Mouse (Mus musculus) G1E (cell line): ENCODE results near the gene Fus. TPM values are rescaled to one million over a fixed set of nuclear protein-coding genes. Genes with fewer than 3 reads are reported as not detected.

Experiments used
- ATAC-seq: 2 replicates; pipeline ENCODE4 v1.8.0; 2016; ENCODE audit warnings: mild to moderate bottlenecking; ENCODE audit not compliant: insufficient number of reproducible peaks, poor library complexity, low FRiP score, severe bottlenecking; ENCODE audit errors: extremely low read depth
- DNase-seq: peaks from one replicate; pipeline ENCODE4 v3.0.0; 2012; ENCODE audit warnings: low spot score
- H3K27me3 ChIP-seq: 2 replicates; pipeline ENCODE4 v1.6.1; 2012; ENCODE audit warnings: mild to moderate bottlenecking, low read length, inconsistent platforms; ENCODE audit not compliant: insufficient read depth
- H3K36me3 ChIP-seq: replicated peaks from 2 replicates; pipeline ENCODE3; 2012; ENCODE audit warnings: mild to moderate bottlenecking, inconsistent platforms
- H3K4me1 ChIP-seq: 2 replicates; pipeline ENCODE4 v1.6.1; 2012; ENCODE audit warnings: low read depth, low read length, inconsistent platforms, mixed read lengths; ENCODE audit not compliant: insufficient read depth
- H3K4me3 ChIP-seq: 2 replicates; pipeline ENCODE4 v1.5.1; 2012; ENCODE audit warnings: low read depth, mild to moderate bottlenecking, inconsistent platforms, low read length, moderate library complexity, mixed read lengths
- H3K9me3 ChIP-seq: replicated peaks from 2 replicates; pipeline ENCODE4 v1.6.1; 2012; ENCODE audit warnings: inconsistent platforms
- CTCF ChIP-seq: IDR thresholded peaks from 2 replicates; pipeline ENCODE4 v1.5.1; 2012; ENCODE audit warnings: low read depth, low read length, inconsistent platforms, mixed read lengths
- GATA1 ChIP-seq: IDR thresholded peaks from 2 replicates; pipeline ENCODE4 v1.6.1; 2012; ENCODE audit warnings: borderline replicate concordance, low read length, inconsistent platforms, mixed read lengths
- GATA2 ChIP-seq: IDR thresholded peaks from 2 replicates; pipeline ENCODE4 v1.6.1; 2012; ENCODE audit warnings: low read depth, low read length, inconsistent platforms, borderline replicate concordance
- POLR2AphosphoS5 ChIP-seq: IDR thresholded peaks from 2 replicates; pipeline ENCODE4 v1.6.1; 2012; ENCODE audit warnings: low read depth, low read length, inconsistent platforms; ENCODE audit not compliant: insufficient replicate concordance
- TAL1 ChIP-seq: conservative IDR thresholded peaks from 2 replicates; pipeline ENCODE4 v1.6.1; 2012; ENCODE audit warnings: low read depth, low read length, inconsistent platforms, mixed read lengths
- polyA plus RNA-seq: library from polyadenylated mRNA; stranded (reverse); fragments of >175 nt; gene quantifications from 2 replicates; pipeline ENCODE4 v1.2.3, GENCODE M21; 2012
- total RNA-seq, 2 experiments: library from RNA; stranded (forward) in 1 of 2; stranded (reverse) in 1 of 2; fragments of 200-1000 nt in 1 of 2; fragments of >200 nt in 1 of 2; fragmentation: Nextera tagmentation in 1 of 2; gene quantifications; 2 replicates each; pipeline ENCODE4 v1.2.3; 2014 to 2017

Gene Fus
- total and polyA plus RNA-seq, 3 experiments, result 45.5 to 604 (median 211) TPM

DNA sequence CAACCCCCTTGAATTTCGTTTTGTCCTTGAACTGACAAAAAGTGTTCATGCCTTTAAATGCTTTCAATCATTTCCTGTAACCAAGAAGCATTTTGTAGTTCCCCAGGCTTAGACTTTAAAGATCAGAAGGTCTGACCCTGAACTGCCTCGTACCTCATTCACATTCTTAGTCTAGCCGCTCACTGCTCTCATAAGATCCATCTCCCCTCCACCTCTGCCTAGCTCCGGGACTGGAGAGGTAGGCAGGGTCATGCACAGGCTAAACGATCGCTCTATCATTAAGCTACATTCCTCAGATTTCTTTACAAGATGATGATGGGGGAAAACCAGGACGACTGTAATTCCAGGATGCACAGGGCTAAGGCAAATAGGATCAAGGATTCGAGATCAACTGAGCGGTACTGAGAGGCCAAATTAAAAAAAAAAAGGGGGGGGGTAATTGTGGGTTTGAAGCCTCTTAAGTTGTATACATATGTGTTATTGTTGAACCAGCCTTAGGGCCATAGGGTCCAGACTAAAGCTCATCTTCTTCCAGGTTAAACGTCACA, 812 bp upstream of the Fus start:
- DNase-seq, result peak; percentile 18
- Histone ChIP-seq H3K9me3 (no peaks in the 10 kb centered on the region), H3K27me3 (peaks cover 3% of the 10 kb centered on the region; the same call in 1 of the 2 replicates), H3K4me1 (peaks cover 24% of the 10 kb centered on the region), H3K36me3 (peaks cover 26% of the 10 kb centered on the region), H3K4me3 (peak overlapping the region; percentile 94)
- TF ChIP-seq CTCF (no peak), TAL1 (no peak), GATA1 (no peak), POLR2AphosphoS5 (no peak), GATA2 (no peak)
- no peak for ATAC-seq

DNA sequence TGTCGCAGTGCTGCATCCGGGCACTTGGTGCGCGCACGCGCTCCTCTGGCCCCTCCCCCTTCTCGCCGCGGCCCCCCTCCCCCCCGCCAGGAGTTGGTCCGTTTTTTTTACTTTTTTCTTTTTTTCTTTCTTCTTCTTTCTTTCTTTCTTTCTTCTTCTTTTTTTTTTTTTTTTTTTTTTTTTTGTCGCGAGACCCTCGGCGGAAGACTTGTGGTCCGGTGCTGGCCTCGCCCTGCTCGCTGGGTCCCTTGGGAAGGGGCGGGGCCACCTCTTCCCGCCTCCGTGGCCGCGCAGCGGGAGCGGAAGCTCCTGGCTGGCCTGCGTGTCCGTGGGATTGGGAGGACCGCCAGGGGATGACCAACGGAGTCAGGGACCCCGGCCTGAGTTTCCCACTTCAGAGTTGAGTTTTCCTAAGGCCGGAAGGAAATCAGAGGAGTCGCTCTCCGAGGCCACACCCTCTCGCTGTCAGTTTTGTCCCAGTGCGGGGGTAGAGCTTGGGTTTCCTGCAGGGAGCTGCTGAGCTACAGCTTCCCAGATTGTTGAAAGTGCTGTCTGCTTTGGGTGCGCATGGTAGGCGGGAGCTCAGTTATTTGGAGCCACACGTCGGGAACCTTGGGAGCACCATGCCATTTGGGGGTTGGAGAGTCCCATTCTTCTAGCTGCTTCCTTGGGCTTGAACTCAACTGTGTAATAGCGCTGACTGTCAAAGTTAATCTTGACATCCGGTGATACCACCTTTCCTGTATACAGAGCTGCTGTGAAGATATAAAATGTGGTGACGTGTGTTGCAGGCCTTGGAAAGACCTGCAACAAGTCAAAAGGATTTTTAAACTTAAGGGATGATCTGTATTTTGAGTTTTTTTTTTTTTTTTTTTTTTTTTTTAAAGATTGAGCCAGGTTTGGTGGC, 918 bp downstream of the Fus start:
- Histone ChIP-seq H3K27me3 (no peaks in the 10 kb centered on the region; the same call in 1 of the 2 replicates), H3K4me1 (peaks cover 38% of the 10 kb centered on the region), H3K36me3 (peaks cover 43% of the 10 kb centered on the region), H3K9me3 (no peaks in the 10 kb centered on the region), H3K4me3 (peak overlapping the region; percentile 94)
- DNase-seq, result peak; percentile 70
- no peak for TF ChIP-seq CTCF
- peak; percentile 85; the same call in 1 of the 2 replicates for TF ChIP-seq POLR2AphosphoS5
- no peak for TF ChIP-seq TAL1
- no peak for TF ChIP-seq GATA1
- no peak for TF ChIP-seq GATA2
- ATAC-seq, result no peak

DNA sequence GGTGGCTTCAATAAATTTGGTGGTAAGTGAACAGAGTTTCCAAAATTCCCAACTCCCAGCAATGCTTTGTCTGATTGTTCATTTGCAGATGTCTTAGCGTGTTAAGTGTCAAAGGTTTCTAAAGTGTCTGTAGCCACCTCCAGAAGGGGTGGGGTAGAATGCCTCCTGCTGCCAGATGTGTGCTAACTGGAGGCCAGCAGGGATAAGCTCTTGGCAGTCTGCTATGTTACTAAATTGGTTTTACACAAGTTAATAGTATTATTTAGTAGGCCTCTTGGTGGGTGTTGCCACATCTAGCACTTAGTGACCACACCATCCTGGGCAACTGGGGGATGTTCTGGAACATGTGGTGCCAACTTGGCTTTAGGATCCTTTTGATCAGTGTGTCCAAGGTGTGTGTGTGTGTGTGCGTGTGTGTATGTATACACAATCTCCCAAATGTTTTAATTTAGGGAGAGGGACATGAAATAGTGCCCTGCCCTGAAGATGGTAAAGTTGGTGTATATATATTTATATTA, 7.2 kb downstream of the Fus start:
- ATAC-seq (no peak), DNase-seq (no peak)
- Histone ChIP-seq H3K4me3 (no peak overlapping the region), H3K36me3 (peaks cover 96% of the 10 kb centered on the region), H3K27me3 (no peaks in the 10 kb centered on the region), H3K9me3 (no peaks in the 10 kb centered on the region), H3K4me1 (peaks cover 37% of the 10 kb centered on the region)
- TF ChIP-seq TAL1 (no peak), GATA2 (no peak), GATA1 (no peak), POLR2AphosphoS5 (no peak), CTCF (no peak)

DNA sequence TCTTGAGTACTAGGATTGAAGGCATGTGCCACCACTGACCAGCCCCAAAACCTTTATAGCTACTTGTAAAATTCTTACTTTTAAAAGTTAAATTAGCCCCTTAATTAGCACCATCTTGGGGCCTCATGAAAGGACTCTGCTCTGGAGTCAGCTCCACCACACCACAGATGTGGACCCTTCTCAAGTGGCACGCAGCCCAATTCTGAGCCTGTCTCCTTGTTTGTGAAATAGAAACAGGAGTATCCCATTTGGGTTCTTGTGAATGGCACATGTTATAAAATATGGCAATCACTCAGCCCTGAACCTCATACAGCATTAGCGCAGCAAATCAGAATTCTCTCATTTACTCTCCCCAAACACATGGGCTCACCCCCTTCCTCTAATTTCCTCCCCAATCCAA, 11.6 kb downstream of the Fus start:
- no peaks in the 10 kb centered on the region for H3K9me3 ChIP-seq
- TF ChIP-seq TAL1 (no peak), CTCF (no peak), GATA1 (no peak), POLR2AphosphoS5 (no peak), GATA2 (no peak)
- no peak for ATAC-seq
- H3K4me3 ChIP-seq, result no peak overlapping the region
- H3K4me1 ChIP-seq, result peaks cover 14% of the 10 kb centered on the region
- H3K27me3 ChIP-seq, result no peaks in the 10 kb centered on the region
- H3K36me3 ChIP-seq, result peaks cover 98% of the 10 kb centered on the region
- DNase-seq, result no peak

DNA sequence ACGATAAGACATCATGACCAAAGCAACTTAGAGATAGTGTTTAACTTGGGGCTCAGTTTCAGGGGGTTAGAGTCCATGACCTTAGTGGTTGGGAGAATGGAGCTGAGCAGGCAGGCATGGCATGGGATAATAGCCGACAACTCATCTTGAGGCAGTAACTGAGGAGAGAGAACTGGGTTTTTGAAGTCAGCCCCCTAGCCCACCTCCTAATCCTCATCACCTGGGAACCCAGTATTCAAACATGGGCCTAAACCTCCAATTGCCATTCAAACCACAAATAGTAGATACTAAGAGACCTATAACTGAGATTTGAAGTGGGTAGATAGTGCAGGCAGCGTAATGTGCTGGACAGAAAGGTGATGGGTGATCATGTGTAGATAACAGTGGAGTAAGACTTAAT, 13.3 kb downstream of the Fus start:
- TF ChIP-seq TAL1, result no peak
- TF ChIP-seq CTCF, result no peak
- TF ChIP-seq POLR2AphosphoS5, result no peak
- TF ChIP-seq GATA1, result no peak
- no peak for TF ChIP-seq GATA2

DNA sequence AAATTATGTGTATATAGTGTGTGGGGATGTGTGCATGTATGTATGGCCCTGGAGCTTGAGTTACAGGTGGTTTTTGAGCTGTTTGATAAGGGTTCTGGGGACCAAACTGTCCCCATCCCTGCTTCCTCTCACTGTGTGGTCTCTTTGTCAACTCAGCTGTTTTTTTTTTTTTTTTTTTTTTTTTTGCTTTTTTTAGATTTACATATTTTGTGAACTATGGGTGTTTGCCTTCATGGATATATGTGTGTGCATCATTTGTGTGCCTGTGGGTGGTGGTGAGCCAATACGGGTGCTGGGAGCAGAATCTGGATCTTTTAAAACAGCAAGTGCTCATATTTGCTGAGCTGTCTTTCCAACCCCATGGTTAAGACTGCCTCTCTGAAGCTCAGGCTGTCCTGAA, 21.6 kb downstream of the Fus start:
- Histone ChIP-seq H3K4me1 (peaks cover 33% of the 10 kb centered on the region), H3K4me3 (no peak overlapping the region), H3K27me3 (no peaks in the 10 kb centered on the region), H3K36me3 (peaks cover 97% of the 10 kb centered on the region), H3K9me3 (no peaks in the 10 kb centered on the region)
- ATAC-seq, result no peak
- TF ChIP-seq POLR2AphosphoS5 (no peak), CTCF (no peak), GATA2 (no peak), GATA1 (no peak)
- no peak for DNase-seq

More for the DNA sequence above, 13.3 kb downstream of the Fus start:
- Histone ChIP-seq H3K9me3 (no peaks in the 10 kb centered on the region), H3K4me3 (no peak overlapping the region), H3K4me1 (peaks cover 8% of the 10 kb centered on the region), H3K36me3 (peaks cover 99% of the 10 kb centered on the region), H3K27me3 (no peaks in the 10 kb centered on the region)
- DNase-seq, result no peak
- no peak for ATAC-seq
